Mouse (Mus musculus): Measurements from ENCODE around the gene Pdzph1.

Pdzph1 gene

DNA sequence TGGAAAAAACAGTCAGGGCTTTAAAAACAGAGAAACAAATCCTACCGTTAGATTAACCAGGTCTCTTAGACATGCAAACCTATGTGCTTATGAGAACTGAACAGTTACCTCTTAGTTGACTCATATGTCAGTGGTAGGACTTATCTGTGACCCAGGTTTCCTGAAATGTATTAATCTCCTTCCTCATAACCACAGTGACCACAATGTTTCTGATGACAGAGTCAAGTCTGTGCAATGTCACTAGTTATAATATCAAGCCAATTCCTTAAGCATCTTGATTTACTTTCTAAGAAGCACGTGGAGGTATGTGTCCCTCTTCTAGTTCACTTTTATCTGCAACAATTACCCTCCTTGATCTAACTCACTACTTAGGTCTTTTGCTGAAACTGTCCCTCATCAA is 68.4 kb downstream of the Pdzph1 start:
- CTCF ChIA-PET = no interaction called here

DNA sequence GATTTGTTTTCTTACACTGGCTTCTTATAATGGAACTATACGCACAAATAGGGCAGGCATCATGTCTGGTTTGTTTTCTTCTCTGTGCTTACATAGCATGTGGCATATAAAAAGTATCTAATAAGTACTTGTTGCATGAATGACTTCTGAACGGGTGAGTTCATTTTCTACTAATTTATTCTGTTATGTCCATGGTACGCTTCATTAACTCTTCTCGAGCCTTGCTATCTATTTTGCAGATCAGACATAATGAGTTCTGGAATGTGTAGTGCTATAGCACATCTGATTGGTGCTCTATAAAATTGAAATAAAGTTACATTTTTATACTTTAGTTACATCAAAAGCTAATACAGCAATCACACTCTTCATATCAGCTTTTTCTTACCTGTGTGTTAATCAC is 71.2 kb downstream of the Pdzph1 start:
- CTCF ChIA-PET = no interaction called here

DNA sequence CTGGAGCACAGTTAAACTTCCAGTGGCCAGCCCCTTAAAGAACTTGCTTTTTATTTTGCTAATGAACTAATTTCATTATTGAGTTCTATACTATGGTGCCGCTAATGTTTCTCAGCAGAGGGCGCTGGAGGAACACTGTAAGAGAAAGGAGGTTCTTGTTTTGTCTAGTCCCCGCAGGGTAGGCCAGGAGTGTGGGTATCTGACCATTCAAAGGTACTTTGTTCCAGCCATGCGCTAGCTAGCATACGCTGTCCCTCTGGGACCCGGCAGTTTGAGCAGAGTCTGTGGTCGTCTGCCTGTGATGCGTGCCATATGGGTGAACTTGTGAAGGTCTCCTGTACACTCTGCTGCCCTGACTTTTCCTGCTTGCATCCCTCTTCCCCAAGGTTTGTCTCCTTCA is 72.1 kb downstream of the Pdzph1 start:
- CTCF ChIA-PET = no interaction called here

DNA sequence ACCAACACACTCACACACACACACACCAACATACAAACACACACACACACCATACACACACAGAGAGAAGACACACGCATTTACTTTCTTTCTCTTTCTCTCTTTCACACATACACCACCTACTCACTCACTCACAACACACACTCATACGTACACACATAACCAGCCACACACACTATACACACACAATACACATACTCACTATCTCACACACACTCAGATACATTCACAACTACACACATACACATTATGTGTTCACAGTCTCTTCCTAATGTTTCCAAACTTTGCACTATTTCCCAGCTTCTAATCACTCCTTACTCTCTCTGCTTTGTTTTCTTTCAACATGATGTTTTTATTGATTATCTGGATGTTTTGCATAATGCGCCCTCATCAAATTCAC is 72.6 kb downstream of the Pdzph1 start:
- CTCF ChIA-PET = no interaction called here

- CTCF ChIA-PET = no interaction called here
Observed at GRCm38 (mm10) chr17:58911564-58911963, 79.6 kb downstream of the Pdzph1 start.

DNA sequence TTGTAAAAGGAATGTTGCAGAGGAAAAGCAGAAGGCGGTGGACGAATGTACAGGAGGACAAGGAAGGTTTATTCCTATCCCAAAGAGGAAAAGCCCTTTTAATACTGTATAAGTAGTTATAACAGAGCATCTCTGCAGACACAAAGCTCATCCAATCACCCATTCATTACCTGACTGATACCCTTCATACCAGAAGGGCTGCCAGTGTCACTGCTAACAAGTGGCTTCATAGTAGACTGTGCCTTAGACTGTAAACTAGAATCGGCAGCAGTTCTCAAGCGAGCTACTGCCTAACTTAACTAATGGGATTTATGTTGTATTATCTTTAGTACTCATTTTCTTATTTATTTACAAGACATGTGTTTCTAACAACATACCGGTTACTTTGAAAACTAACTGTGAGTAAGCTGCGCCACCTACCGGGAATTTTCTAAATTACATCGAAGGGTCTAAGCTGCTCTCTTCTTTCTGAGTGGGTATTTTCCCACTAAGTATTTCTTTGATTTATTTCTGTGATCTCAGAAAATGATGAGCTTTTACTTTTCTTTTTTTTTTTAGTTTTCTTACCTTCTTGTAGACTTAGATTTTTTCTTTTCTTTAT is 82.0 kb downstream of the Pdzph1 start:
- CTCF ChIA-PET = no interaction called here

GRCm38 (mm10) chr17:58906001-58906400 is 85.2 kb downstream of the Pdzph1 start:
- CTCF ChIA-PET = no interaction called here

DNA sequence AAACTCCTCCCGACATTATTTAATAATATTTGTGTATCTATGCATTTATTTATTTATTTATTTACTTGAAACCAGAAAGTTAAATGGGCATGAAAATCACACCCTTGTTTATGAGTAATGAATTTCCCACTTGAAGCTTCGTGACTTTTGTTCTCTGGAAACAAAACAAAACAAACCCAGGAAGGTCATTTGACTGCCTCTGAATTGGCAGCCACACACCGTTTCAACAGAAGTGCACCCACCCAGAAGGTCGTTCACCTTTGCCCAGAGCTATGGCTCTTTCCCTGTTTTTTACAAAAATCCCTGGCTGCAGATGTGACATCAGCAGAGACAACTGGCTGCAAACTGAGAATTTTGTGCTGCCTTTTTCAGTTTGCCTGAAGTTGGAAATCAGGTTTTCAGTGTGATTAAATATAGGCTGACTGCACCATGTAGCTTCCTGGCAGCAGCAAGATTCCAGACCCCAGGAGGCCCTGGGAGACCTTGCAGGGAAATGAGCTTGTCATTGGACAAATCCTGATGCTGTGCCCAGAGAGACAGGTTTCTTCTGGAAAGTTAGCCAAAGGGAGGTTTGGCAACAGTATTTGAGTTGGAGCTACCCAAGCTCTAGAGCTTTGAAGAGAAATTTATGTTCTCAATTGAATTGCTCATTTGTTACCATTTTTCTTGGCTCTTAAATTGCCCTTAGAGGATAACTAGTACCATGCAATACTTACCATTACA is 99.5 kb downstream of the Pdzph1 start:
- CTCF ChIA-PET = no interaction called here

GRCm38 (mm10) chr17:58889905-58890645 is 101.1 kb downstream of the Pdzph1 start:
- CTCF ChIA-PET = no interaction called here

GRCm38 (mm10) chr17:58884393-58884792 is 106.8 kb downstream of the Pdzph1 start:
- CTCF ChIA-PET = no interaction called here

GRCm38 (mm10) chr17:58873356-58873755 is 117.8 kb downstream of the Pdzph1 start:
- CTCF ChIA-PET = no interaction called here

- CTCF ChIA-PET = no interaction called here
Observed at GRCm38 (mm10) chr17:58870795-58871194, 120.4 kb downstream of the Pdzph1 start.

Data from spleen, embryonic (tissue).